Mouse (Mus musculus) stomach, embryonic 14.5 days (tissue): ENCODE measurements around the gene Gdf2. TPM values are rescaled to one million over a fixed set of nuclear protein-coding genes. Genes with fewer than 3 reads are reported as not detected.

Experiments
- ATAC-seq: fragments of 200-750 bp; cut with Nextera tagmentation; 2 replicates; pipeline ENCODE4 v1.8.0; 2017; ENCODE audit warnings: low read depth, moderate TSS enrichment; ENCODE audit not compliant: insufficient number of reproducible peaks, insufficient read depth, low FRiP score
- H3K27ac ChIP-seq: fragments of 300-500 bp; sonication (generic); 2 replicates; pipeline ENCODE4 v1.5.1; 2014; ENCODE audit warnings: mild to moderate bottlenecking, low read length, moderate library complexity, mixed read lengths
- H3K27me3 ChIP-seq: fragments of 300-500 bp; sonication (generic); 2 replicates; pipeline ENCODE4 v1.6.1; 2014; ENCODE audit warnings: low read length, control low read depth, mixed read lengths; ENCODE audit not compliant: control insufficient read depth, insufficient read depth
- H3K36me3 ChIP-seq: fragments of 300-500 bp; sonication (generic); 2 replicates; pipeline ENCODE4 v1.6.1; 2014; ENCODE audit warnings: mild to moderate bottlenecking, control low read depth, low read length, moderate library complexity, mixed read lengths; ENCODE audit not compliant: control insufficient read depth, insufficient read depth
- H3K4me1 ChIP-seq: fragments of 300-500 bp; sonication (generic); 2 replicates; pipeline ENCODE4 v1.6.1; 2014; ENCODE audit warnings: low read length, control low read depth, mixed read lengths; ENCODE audit not compliant: control insufficient read depth, insufficient read depth
- H3K4me2 ChIP-seq: fragments of 300-500 bp; sonication (generic); replicated peaks from 2 replicates; pipeline ENCODE4 v1.6.1; 2014; ENCODE audit warnings: low read depth, low read length, control low read depth
- H3K4me3 ChIP-seq: fragments of 300-500 bp; sonication (generic); 2 replicates; pipeline ENCODE4 v1.5.1; 2014; ENCODE audit warnings: low read depth, low read length, control low read depth
- H3K9ac ChIP-seq: fragments of 300-500 bp; sonication (generic); replicated peaks from 2 replicates; pipeline ENCODE4 v1.6.1; 2014; ENCODE audit warnings: low read depth, mild to moderate bottlenecking, control low read depth, low read length, moderate library complexity, mixed read lengths
- H3K9me3 ChIP-seq: fragments of 300-500 bp; sonication (generic); 2 replicates; pipeline ENCODE4 v1.6.1; 2016; ENCODE audit warnings: low read depth, low read length, control low read depth; ENCODE audit not compliant: control insufficient read depth
- WGBS: fragments of 180-500 bp; shearing (Covaris S2); extraction: QIAGEN DNeasy Blood & Tissue Kit; methylation state at CpG from one replicate; pipeline ENCODE4 v1.1.7; 2014; 5-methylcytosine and 5-hydroxymethylcytosine counted together
- polyA plus RNA-seq: library from polyadenylated mRNA; unstranded; fragments of >200 nt; fragmentation: Nextera tagmentation; extraction: Ambion mirVana; gene quantifications from 2 replicates; pipeline ENCODE4 v1.2.1, GENCODE M21; 2014

The Gdf2 gene
- polyA plus RNA-seq = not detected in 2 replicates

- no peak within 1 kb of the TSS for H3K4me2 ChIP-seq
- no peak for ATAC-seq
Observed at GRCm38 (mm10) chr14:33940739-33941138, at the start of gene Gdf2. Gdf2 (plus strand) TSS chr14:33941039.

DNA sequence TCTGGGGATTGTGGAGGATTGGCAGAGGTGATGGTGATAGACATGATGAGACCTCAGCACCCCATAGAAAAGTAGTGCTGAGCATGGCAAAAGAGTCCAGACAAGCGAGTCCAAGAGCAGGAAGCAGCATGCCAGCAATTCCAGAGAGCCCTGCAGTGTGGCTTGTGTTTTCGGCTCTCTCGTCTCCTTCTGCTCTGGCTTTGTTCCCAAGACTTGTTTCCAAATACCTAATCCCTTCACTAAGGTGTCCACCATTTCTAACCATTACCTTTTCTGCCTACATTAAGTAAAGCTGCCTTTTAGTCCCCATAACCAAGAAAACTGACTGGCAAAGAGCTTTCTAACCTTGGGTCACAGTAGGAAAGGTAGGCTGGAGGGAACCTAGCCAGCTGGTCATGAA, 49.3 kb upstream of the Gdf2 start:
- no peak overlapping the region for H3K27ac ChIP-seq
- H3K4me3 ChIP-seq = no peak overlapping the region
- H3K36me3 ChIP-seq = no peaks in the 10 kb centered on the region
- no peak for ATAC-seq
- no peaks in the 10 kb centered on the region for H3K9me3 ChIP-seq
- H3K4me2 ChIP-seq = no peak overlapping the region
- WGBS = 87% methylated on average over 3 of the region's 3 CpGs
- H3K4me1 ChIP-seq = no peaks in the 10 kb centered on the region
- H3K9ac ChIP-seq = no peak overlapping the region
- H3K27me3 ChIP-seq = no peaks in the 10 kb centered on the region

More at GRCm38 (mm10) chr14:33940739-33941138, at the start of gene Gdf2:
- WGBS = 40% methylated on average over 8 of the region's 8 CpGs
- H3K4me3 ChIP-seq = no peak within 1 kb of the TSS
- no peak within 1 kb of the TSS for H3K27ac ChIP-seq
- no peaks in the 10 kb centered on the region for H3K4me1 ChIP-seq
- H3K27me3 ChIP-seq = no peaks in the 10 kb centered on the region
- H3K9ac ChIP-seq = no peak within 1 kb of the TSS
- H3K9me3 ChIP-seq = no peaks in the 10 kb centered on the region
- no peaks in the 10 kb centered on the region for H3K36me3 ChIP-seq

- Histone ChIP-seq H3K27ac (no peak overlapping the region), H3K4me1 (no peaks in the 10 kb centered on the region), H3K36me3 (no peaks in the 10 kb centered on the region), H3K27me3 (no peaks in the 10 kb centered on the region), H3K9ac (no peak overlapping the region), H3K4me3 (no peak overlapping the region), H3K9me3 (no peaks in the 10 kb centered on the region), H3K4me2 (no peak overlapping the region)
- no peak for ATAC-seq
- WGBS = 86% methylated on average over 5 of the region's 5 CpGs
Observed at GRCm38 (mm10) chr14:33895777-33896176, 45.1 kb upstream of the Gdf2 start.

- Histone ChIP-seq H3K27ac (no peak overlapping the region), H3K27me3 (no peaks in the 10 kb centered on the region), H3K4me3 (no peak overlapping the region), H3K9ac (no peak overlapping the region), H3K4me1 (no peaks in the 10 kb centered on the region), H3K4me2 (no peak overlapping the region), H3K36me3 (no peaks in the 10 kb centered on the region), H3K9me3 (no peaks in the 10 kb centered on the region)
- 47% methylated on average over 9 of the region's 9 CpGs for WGBS
- no peak for ATAC-seq
Observed at GRCm38 (mm10) chr14:33896628-33897300, 44.1 kb upstream of the Gdf2 start.

DNA sequence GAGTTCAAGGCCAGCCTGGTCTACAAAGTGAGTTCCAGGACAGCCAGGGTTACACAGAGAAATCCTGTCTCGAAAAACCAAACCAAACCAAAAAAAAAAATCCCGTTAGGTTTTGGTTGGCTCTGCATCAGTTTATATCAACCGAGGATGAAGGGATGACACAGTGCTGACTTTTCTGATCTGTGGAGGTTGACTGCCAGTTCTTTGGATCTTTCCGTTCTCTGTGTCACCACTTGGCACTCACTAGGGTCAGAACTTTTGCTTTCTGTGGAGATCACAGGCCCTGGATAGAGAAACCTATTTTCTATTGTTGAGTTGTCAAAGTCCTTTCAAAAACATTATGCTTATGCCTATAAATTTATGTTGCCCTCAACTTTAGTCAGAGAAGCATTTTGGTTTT, 38.1 kb upstream of the Gdf2 start:
- 86% methylated on average over 4 of the region's 4 CpGs for WGBS
- no peaks in the 10 kb centered on the region for H3K27me3 ChIP-seq
- H3K9ac ChIP-seq = no peak overlapping the region
- H3K4me3 ChIP-seq = no peak overlapping the region
- no peaks in the 10 kb centered on the region for H3K36me3 ChIP-seq
- H3K4me1 ChIP-seq = no peaks in the 10 kb centered on the region
- no peak overlapping the region for H3K27ac ChIP-seq
- no peak overlapping the region for H3K4me2 ChIP-seq
- no peak for ATAC-seq
- no peaks in the 10 kb centered on the region for H3K9me3 ChIP-seq

DNA sequence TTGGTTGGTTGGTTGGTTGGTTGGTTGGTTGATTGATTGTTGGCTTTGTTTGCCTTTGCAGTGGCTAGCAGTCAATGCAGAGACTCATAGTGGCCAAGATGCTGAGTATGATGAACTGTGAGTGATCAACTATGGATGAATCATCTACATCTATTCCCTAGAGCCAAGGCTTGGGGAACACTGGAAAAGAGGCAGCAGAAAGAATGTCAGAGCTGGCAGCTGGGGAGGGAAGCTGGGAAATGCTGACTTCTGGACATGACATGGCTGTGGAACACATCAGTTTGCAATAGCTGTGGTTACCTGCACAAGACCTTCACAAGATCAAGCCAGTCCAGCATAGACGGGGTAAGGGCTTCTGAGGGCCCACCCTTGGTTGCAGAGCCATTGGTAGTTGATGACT, 37.6 kb upstream of the Gdf2 start:
- ATAC-seq = no peak

GRCm38 (mm10) chr14:33904851-33905250, 36.0 kb upstream of the Gdf2 start:
- H3K9me3 ChIP-seq = no peaks in the 10 kb centered on the region
- no peak for ATAC-seq
- no peak overlapping the region for H3K4me2 ChIP-seq
- H3K4me1 ChIP-seq = no peaks in the 10 kb centered on the region
- no peak overlapping the region for H3K4me3 ChIP-seq
- no peaks in the 10 kb centered on the region for H3K27me3 ChIP-seq
- no peak overlapping the region for H3K9ac ChIP-seq
- no peaks in the 10 kb centered on the region for H3K36me3 ChIP-seq
- no peak overlapping the region for H3K27ac ChIP-seq

More for the DNA sequence above, 37.6 kb upstream of the Gdf2 start:
- H3K4me1 ChIP-seq = no peaks in the 10 kb centered on the region
- H3K27ac ChIP-seq = no peak overlapping the region
- no peaks in the 10 kb centered on the region for H3K27me3 ChIP-seq
- H3K9ac ChIP-seq = no peak overlapping the region
- 88% methylated on average over 1 of the region's 1 CpGs for WGBS
- H3K4me2 ChIP-seq = no peak overlapping the region
- no peaks in the 10 kb centered on the region for H3K36me3 ChIP-seq
- H3K4me3 ChIP-seq = no peak overlapping the region
- H3K9me3 ChIP-seq = no peaks in the 10 kb centered on the region

DNA sequence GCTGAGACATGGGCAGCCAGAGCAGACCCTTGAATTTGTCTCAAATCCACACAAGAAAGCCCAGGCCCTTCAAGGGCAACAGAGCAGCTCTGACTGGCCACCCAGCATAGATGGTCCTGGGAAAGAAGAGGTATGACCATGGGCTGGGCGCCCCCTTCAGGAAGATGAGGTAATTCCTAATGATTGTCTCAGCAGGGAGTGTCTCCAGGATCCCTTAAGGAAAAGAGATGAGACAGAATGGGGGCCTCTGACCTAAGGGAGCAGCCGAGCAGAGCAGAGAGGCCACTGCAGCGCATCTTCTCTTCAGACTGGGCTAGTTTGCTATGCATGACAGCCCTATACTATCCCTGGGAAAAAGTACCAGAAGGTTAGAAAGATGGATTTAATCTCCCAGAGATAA, 27.1 kb upstream of the Gdf2 start:
- no peaks in the 10 kb centered on the region for H3K9me3 ChIP-seq
- H3K4me1 ChIP-seq = no peaks in the 10 kb centered on the region
- no peaks in the 10 kb centered on the region for H3K36me3 ChIP-seq
- no peak overlapping the region for H3K9ac ChIP-seq
- no peak for ATAC-seq
- no peak overlapping the region for H3K4me2 ChIP-seq
- no peak overlapping the region for H3K27ac ChIP-seq
- 34% methylated on average over 3 of the region's 3 CpGs for WGBS
- no peak overlapping the region for H3K4me3 ChIP-seq
- H3K27me3 ChIP-seq = no peaks in the 10 kb centered on the region

DNA sequence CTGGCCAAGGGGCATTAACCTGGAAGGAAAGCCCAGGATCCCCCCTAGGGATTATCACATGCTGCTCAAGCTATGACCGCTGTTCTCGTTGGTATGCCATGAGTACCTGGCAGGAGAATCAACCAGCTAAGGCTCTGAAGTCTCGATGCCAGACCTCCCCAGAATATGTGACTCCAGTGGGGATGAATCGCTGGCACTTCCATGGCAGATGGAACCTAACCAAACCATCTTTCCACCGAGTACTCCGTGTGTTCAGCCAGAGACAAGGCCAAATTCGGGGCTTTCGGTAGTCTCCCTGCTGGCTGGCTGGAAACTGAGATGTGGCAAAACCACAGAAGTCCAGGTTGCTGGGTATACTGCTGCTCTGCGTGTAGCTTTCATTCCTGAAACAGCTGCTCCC, 26.6 kb upstream of the Gdf2 start:
- no peaks in the 10 kb centered on the region for H3K9me3 ChIP-seq
- H3K27ac ChIP-seq = no peak overlapping the region
- ATAC-seq = no peak
- H3K9ac ChIP-seq = no peak overlapping the region
- H3K4me3 ChIP-seq = no peak overlapping the region
- no peaks in the 10 kb centered on the region for H3K36me3 ChIP-seq
- H3K4me1 ChIP-seq = no peaks in the 10 kb centered on the region
- no peaks in the 10 kb centered on the region for H3K27me3 ChIP-seq
- H3K4me2 ChIP-seq = no peak overlapping the region
- 90% methylated on average over 9 of the region's 9 CpGs for WGBS
